Mouse (Mus musculus) lung, postnatal 14 days (tissue): ENCODE results near the gene Sept4.

Source experiments
- DNase-seq: peaks from one replicate; pipeline ENCODE4 v3.0.0; 2021

Sept4 gene

DNA sequence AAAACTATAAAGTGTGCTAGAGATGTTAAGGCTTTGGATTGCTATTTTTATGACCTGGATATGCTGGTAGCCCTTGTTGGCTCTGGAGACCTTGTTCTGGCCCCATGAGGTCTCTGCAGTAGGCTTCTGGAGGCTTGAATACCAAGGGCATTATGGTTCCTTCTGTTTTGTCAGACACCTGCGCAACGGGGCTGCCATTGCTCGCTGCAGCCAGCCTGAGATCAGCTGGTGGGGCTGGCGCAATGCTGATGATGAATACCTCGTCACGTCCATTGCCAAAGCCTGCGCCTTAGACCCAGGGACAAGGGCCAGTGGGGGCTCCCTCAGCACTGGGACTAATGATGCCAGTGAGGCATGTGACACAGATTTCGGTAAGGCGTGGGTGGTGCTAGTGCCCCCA is 33.5 kb downstream of the Sept4 start:
- DNase-seq, result no peak

DNA sequence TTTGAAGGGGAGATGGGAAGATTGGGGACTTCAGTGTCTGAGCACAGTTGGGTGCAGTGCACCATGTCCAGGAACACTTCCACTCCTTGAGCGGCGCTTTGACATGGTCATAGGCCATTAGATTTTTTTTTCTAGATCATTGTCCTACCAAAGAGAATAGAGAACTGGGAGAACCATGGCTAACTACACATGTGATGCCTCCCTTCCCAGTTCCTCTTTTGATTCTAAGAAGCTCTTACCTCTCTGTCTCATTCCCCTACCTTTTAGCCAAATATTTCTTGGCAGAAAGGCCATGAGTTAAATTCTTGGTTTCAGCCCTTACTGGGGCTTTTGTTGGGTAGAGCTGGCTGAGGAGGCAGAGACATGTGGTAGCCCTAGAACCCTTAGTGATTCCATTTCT is 34.9 kb downstream of the Sept4 start:
- no peak for DNase-seq

DNA sequence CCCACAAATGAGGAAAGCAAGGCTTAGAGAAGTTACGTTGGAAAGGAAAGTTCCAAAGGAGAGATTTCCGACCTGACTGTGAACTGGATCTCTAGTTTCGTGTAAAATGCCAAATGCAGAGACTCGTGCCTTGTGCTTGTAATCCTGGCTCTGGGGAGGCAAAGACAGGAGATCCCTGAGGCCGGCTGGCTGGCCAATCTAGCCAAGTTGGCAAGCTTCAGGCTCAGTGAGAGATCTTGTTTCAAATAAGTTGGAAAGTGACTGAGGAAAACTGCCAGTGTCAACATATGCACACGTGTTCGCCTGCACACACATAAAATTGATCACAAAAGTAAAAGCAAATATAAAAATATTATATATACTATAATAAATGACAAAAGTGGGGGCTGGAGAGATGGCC is 40.6 kb downstream of the Sept4 start:
- DNase-seq, result no peak

DNA sequence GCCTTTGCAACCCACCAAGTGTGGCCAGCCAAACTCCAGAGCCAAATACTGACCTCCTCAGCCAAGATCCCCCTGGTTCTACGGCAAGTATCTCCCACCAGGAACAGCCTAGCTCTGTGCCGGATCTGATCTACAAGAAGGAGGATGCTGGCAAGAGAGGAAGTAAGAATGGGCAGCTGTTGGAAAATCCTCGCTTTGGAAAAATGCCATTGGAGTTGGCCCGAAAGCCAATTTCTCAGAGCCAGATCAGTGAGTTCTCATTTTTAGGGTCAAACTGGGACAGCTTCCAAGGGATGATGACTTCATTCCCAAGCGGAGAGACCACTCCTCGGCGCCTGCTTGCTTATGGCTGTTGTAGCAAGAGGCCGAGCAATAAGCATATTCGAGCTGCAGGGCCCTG is 42.8 kb downstream of the Sept4 start:
- DNase-seq, result no peak

DNA sequence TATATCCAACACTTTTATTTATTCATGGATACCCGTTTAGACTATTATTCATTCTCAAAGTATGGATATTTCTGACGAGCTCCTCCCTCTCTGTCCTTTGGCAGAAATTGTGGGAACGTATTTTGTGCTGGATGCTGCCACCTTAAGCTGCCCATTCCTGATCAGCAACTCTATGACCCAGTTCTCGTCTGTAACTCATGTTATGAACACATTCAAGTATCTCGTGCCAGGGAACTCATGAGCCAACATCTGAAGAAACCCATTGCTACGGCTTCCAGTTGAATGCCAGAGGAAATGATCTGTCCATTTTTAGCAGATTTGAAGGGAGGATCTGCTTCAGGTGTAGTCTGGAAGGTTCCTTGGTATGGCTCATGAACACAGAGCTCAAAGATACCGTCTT is 45.3 kb downstream of the Sept4 start:
- DNase-seq, result no peak

DNA sequence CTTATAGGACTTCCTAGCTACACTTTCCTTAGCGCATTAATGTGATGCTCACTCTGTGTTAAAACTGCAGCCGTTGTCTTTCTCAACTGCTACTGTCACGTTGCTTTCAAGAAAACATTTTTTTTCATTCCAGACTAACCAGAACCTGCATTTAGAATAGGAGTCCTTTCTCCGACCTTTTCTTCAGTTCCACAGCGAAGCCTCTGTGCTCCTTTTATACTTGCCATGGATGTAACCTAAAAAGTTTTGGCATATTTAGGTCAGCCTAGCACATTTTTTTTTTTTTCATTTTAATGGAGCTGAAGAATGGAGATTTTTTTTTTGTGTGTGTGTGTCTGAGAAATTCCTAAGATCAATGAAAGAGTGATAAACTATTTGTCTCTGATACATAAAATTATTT is 46.8 kb downstream of the Sept4 start:
- DNase-seq, result no peak

DNA sequence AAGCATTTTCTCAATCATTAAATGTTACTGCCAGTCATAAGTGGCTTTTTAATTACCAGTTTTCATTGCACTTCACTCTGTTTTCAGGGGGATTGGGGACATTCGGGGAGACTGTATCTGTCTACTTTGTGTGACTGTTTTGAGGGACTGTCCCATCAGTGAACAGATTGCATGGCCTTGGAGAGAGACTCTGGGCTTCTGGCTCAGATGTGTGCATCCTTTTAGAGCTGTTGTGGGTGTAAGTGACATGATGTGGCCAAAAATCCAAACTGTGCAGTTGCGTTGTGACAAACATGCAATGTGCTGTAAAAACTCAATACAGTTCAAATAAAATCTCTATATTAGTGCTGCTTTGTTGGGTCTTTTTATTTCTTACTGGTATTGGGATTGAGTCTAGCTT is 47.2 kb downstream of the Sept4 start:
- no peak for DNase-seq

DNA sequence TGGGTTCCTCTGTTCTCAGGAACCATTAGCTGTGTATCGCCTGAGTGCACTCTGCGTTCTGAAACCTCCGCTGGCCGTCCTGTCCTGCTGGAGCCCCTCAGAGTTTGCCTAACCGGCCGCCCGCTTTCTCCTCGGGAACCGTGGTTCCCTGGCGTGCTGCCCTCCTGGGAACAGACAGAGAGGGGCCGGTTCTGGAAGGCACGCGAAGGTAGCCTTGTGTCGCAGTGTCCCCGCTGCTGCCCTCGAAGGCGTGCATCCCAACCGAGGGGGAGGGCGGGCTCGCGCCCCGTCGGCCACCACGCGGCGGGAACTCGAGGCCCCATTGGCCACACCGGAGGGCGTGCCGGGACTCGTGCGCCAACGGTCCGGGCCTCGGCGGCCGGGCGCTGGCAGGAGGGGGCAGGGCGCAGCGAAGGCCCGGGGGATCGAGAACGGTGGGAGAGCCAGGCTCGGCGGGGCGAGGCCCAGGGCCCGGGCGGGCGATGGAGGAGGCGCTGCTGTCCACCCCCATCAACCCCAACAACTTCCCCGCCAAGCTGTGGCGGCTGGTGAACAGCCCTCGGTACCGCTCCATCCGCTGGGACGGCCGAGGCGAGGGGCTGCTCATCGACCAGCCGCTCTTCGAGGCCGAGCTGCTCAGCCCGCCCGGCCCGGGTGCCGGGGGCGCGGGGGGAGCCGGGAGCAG is 48.2 kb downstream of the Sept4 start, which contains the start of gene Hsf5:
Hsf5 (plus strand) TSS at position 375 of the 685 bp plus-strand sequence.
- no peak for DNase-seq

DNA sequence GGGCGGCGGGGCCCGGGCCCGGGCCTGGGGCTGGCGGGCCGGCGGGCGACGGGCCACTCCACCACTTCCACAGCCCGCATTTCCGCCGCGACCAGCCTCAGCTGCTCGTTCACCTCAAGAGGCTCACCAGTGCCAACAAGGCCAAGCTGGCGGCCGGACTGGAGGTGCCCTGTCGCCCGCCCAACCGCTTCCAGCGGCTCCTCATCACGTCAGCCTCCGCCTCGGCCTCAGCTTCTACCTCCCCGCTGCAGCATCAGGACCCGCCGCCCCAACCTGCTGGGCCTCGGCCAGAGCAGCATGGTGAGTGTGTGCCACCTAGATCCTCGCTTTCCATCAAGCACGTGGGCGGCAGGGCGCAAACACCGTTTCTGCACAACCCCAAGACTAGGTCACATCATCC is 48.9 kb downstream of the Sept4 start:
- DNase-seq, result no peak

DNA sequence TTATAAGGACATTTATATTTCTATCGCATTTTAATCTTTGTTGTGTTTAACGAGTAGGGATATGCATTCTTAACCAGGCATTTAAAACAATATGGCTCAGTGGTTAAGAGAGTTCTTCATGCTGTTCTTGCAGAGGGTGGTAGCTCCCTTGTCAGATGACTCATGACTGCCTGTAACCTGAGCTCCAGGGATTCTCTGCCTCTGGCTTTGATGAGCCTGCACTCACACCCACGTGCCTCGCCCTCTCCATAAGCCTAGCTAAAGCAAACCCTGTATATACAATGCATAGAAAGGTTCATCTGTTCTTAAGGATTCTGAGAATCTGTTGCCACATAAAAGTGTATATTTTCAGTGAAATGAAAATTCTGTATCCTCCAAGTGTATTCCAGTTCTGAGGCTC is 54.5 kb downstream of the Sept4 start:
- DNase-seq, result no peak

DNA sequence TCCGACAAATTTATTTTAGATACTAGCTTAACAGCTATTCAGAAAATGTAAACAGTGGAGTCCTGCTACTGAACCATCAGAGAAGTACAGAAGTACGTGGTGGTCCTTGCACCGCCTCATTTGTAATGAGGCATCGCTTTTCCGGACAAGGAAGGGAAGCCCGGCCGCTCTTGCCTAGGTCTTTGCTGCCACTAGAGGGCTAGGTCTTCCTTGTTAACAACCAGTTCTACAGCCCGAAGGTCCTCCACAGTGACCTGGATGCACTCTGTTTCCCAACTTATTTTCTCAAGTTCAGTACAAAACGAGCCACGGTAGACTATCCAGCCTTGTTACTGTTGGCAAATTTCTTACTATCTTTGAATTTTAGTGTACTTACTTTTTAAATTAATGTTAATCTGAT is 61.2 kb downstream of the Sept4 start:
- peak; percentile 58 for DNase-seq

DNA sequence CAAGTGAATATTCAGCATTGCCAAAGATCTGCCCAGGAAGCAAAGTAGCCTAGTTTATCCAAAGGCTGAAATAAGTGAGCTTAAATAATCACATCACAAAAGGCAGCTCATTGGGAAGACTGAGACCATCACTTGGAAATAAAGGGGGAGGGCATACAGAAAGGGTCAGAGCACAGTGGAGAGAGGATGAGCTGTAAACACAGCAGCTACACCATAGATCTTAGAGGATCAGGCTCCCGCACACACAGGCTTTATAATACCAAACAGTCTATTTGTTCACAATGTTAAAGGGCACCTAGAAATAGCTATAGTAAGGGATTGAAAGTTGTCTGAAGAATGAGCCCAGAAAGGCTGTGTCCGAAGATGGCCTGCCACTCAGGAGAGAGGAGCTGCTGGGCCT is 70.1 kb downstream of the Sept4 start:
- DNase-seq, result no peak

DNA sequence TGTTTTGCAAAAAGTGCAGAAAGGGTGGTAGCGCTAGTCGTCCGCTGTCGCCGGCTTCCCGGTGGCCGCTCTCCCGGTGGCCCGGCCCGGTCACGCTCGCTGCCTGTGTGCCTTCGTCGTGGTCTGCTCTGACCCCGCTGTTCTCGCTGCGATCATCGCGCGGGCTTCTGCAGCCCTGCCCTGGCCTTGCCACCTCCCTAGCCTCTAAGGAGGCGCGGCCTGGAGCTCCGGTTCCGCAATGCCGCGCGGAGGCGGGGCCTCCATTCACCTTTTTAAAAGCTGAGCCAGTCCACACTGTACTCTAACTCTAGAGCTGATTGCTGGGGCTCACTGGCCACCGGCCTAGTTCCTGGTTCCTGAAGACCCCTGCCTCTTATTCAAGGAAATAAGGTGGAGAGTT is 70.5 kb downstream of the Sept4 start:
- peak; percentile 65 for DNase-seq
